Mouse (Mus musculus): Measurements from ENCODE around the gene Socs7. TPM values are rescaled to one million over a fixed set of nuclear protein-coding genes. Genes with fewer than 3 reads are reported as not detected.

The Socs7 gene
- polyA plus RNA-seq, 1 experiment from 2014 or later = 4.5 TPM

DNA sequence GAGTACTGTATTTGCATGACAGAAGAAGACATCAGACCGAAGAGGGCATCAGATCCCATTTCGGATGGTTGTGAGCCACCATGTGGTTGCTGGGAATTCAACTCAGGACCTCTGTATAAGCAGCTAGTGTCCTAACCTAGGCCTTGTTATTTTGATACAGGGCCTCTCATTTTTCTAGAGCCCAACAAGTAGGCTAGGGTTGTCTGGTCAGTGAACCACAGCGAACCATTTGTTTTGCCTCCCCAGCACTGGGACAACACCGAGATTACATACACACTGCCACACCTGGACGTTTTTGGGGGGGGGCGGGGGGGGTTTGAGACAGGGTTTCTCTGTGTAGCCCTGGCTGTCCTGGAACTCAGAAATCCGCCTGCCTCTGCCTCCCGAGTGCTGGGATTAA lies 71.8 kb downstream of the Socs7 start:
- Histone ChIP-seq H3K9me3 (ENCODE audit: control insufficient read depth, low read length) (no peaks in the 10 kb centered on the region), H3K27me3 (ENCODE audit: control insufficient read depth, insufficient read depth, low read length) (peaks cover 8% of the 10 kb centered on the region), H3K4me3 (ENCODE audit: low read depth, low read length) (no peak overlapping the region), H3K27ac (ENCODE audit: low read depth, low read length) (no peak overlapping the region), H3K9ac (ENCODE audit: low read length) (no peak overlapping the region), H3K36me3 (ENCODE audit: control insufficient read depth, insufficient read depth, low read length) (no peaks in the 10 kb centered on the region), H3K4me2 (ENCODE audit: low read depth, low read length, severe bottlenecking) (no peak overlapping the region), H3K4me1 (replicated peaks; ENCODE audit: control insufficient read depth, insufficient read depth, low read length) (peaks cover 10% of the 10 kb centered on the region)
- ATAC-seq (replicated peaks; ENCODE audit: low FRiP score) = no peak
- no peak for DNase-seq (ENCODE audit: low spot score)
- 79% methylated on average over 8 of the region's 8 CpGs for WGBS

GRCm38 (mm10) chr11:97434704-97435454 lies 72.5 kb downstream of the Socs7 start:
- Histone ChIP-seq H3K36me3 (ENCODE audit: control insufficient read depth, insufficient read depth, low read length) (no peaks in the 10 kb centered on the region), H3K4me1 (replicated peaks; ENCODE audit: control insufficient read depth, insufficient read depth, low read length) (peaks cover 10% of the 10 kb centered on the region), H3K27ac (ENCODE audit: low read depth, low read length) (peak overlapping the region; percentile 57; the same call in 1 of the 2 replicates), H3K9ac (ENCODE audit: low read length) (peak overlapping the region; percentile 16; the same call in 1 of the 2 replicates), H3K9me3 (ENCODE audit: control insufficient read depth, low read length) (no peaks in the 10 kb centered on the region), H3K27me3 (ENCODE audit: control insufficient read depth, insufficient read depth, low read length) (peaks cover 12% of the 10 kb centered on the region), H3K4me3 (ENCODE audit: low read depth, low read length) (peak overlapping the region; percentile 30), H3K4me2 (ENCODE audit: low read depth, low read length, severe bottlenecking) (peak overlapping the region; percentile 52)
- DNase-seq (ENCODE audit: low spot score) = peak; percentile 85
- ATAC-seq (replicated peaks; ENCODE audit: low FRiP score) = peak; percentile 73
- 3% methylated on average over 15 of the region's 15 CpGs for WGBS

DNA sequence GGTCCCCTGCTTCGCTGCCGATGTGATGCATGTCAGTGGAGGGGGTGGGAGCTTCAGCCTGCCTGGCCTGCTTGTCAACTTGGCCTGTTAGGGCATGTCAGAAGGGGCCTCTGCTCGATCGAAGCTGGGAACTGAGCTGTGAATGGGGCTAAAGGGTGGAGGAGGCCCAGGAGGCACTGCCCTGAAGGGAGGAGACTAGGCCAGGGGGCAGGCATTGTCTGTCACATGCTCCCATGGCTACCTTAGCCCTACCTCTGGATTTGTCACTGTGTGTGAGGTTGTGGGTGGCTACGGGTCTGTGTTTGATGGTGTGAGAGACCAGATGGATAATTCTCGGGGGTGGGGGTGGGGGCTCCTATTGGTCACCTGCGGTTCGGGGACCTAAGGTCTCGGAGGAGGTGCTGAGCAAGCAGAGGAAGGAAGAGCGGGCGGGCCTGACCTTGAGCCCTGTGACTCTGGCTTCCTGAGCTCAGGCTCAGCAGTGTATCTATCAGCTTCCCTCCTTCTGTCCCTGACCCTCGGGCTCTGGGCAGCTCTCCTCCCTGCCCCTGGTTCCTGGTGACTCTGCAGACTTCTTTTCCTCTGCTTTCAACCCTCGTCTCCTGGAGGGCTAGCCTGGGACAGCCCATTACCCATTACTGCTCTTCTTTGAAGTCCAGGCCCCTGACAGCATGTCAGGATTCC lies 73.6 kb downstream of the Socs7 start:
- no peak overlapping the region for H3K9ac ChIP-seq (ENCODE audit: low read length)
- H3K4me1 ChIP-seq (replicated peaks; ENCODE audit: control insufficient read depth, insufficient read depth, low read length) = peaks cover 15% of the 10 kb centered on the region

DNA sequence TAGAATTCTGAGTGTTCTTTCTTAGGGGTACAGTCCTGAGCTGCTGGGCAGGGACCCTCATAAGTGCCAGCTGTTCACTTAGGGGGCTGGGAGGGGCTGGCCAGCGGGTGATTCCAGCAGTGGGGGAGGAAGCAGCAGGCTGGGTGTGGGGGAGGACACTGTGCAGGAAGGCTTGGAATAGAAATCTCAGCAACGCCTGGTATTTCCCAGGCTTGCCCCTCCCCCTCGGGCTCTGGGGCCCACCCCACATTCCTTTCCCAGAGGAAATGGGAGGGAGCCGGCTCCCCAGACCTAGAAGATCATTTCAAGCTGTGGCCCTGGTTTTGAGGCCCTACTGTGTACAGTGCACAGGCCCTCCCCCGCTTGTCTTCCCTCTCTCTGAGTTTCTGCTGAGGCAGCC lies 75.4 kb downstream of the Socs7 start:
- ATAC-seq (replicated peaks; ENCODE audit: low FRiP score) (no peak), DNase-seq (ENCODE audit: low spot score) (peak; percentile 68)
- no peak overlapping the region for H3K27ac ChIP-seq (ENCODE audit: low read depth, low read length)
- H3K4me2 ChIP-seq (ENCODE audit: low read depth, low read length, severe bottlenecking) = no peak overlapping the region
- H3K9me3 ChIP-seq (ENCODE audit: control insufficient read depth, low read length) = no peaks in the 10 kb centered on the region
- H3K27me3 ChIP-seq (ENCODE audit: control insufficient read depth, insufficient read depth, low read length) = peaks cover 33% of the 10 kb centered on the region
- no peak overlapping the region for H3K4me3 ChIP-seq (ENCODE audit: low read depth, low read length)
- WGBS = 6% methylated on average over 5 of the region's 5 CpGs
- H3K4me1 ChIP-seq (replicated peaks; ENCODE audit: control insufficient read depth, insufficient read depth, low read length) = peaks cover 17% of the 10 kb centered on the region
- no peaks in the 10 kb centered on the region for H3K36me3 ChIP-seq (ENCODE audit: control insufficient read depth, insufficient read depth, low read length)
- no peak overlapping the region for H3K9ac ChIP-seq (ENCODE audit: low read length)

More for the DNA sequence above, 73.6 kb downstream of the Socs7 start:
- H3K36me3 ChIP-seq (ENCODE audit: control insufficient read depth, insufficient read depth, low read length) = no peaks in the 10 kb centered on the region
- H3K4me2 ChIP-seq (ENCODE audit: low read depth, low read length, severe bottlenecking) = no peak overlapping the region
- ATAC-seq (replicated peaks; ENCODE audit: low FRiP score) (0 out of 2 replicates have a peak, but pooled peaks have one; percentile 26), DNase-seq (ENCODE audit: low spot score) (no peak)
- H3K27me3 ChIP-seq (ENCODE audit: control insufficient read depth, insufficient read depth, low read length) = peaks cover 23% of the 10 kb centered on the region
- whole genome bisulfite sequencing = 66% methylated on average over 13 of the region's 13 CpGs
- peak overlapping the region; percentile 50 for H3K27ac ChIP-seq (ENCODE audit: low read depth, low read length)
- no peaks in the 10 kb centered on the region for H3K9me3 ChIP-seq (ENCODE audit: control insufficient read depth, low read length)
- H3K4me3 ChIP-seq (ENCODE audit: low read depth, low read length) = no peak overlapping the region

DNA sequence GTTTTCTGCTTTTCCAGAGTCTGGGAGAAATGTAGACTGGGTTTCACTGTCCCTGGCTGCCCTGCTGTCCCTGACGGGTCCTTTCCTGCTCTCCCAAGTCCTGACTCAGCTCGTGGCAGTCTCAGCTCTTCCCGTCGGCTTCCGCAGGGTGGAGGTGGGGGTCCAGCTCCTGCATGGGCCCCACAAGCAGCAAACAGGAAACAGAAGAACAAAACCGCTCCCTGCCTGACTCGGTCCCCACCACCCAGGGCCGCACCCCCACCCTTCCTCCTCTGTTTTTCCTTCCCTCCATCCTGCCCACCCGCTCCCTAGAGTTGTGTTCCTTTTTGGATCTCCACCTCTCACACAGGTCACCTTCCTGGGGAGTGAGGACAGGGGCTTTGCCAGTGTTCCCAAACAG lies 76.5 kb downstream of the Socs7 start:
- Histone ChIP-seq H3K4me2 (ENCODE audit: low read depth, low read length, severe bottlenecking) (no peak overlapping the region), H3K27me3 (ENCODE audit: control insufficient read depth, insufficient read depth, low read length) (peaks cover 33% of the 10 kb centered on the region), H3K9ac (ENCODE audit: low read length) (no peak overlapping the region), H3K9me3 (ENCODE audit: control insufficient read depth, low read length) (no peaks in the 10 kb centered on the region), H3K27ac (ENCODE audit: low read depth, low read length) (no peak overlapping the region), H3K36me3 (ENCODE audit: control insufficient read depth, insufficient read depth, low read length) (no peaks in the 10 kb centered on the region), H3K4me1 (replicated peaks; ENCODE audit: control insufficient read depth, insufficient read depth, low read length) (peaks cover 17% of the 10 kb centered on the region), H3K4me3 (ENCODE audit: low read depth, low read length) (no peak overlapping the region)
- ATAC-seq (replicated peaks; ENCODE audit: low FRiP score) (no peak), DNase-seq (ENCODE audit: low spot score) (peak; percentile 47)
- WGBS = 55% methylated on average over 9 of the region's 9 CpGs

DNA sequence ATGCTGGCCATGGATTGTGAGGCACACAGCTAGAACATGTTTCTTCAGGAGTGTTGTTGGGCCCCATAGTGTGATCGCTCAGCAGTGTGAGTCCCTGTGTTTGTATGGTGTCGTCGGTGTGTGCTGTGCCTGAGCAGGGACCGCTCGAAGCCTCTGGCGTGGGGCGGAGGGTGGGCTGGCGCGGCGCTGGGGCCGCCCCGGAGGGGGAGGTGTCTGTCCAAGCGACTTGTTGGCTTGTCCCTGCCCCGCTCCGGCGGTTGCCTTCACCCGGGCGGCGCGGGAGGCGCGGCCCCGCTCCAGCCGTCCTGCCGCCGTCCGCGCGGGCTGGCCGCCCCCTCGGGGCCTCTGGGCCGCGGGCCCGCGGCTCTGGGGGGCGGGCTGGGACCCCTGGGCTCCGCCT lies 77.6 kb downstream of the Socs7 start:
- 6% methylated on average over 32 of the region's 37 CpGs for WGBS
- H3K27me3 ChIP-seq (ENCODE audit: control insufficient read depth, insufficient read depth, low read length) = peaks cover 33% of the 10 kb centered on the region
- peak; percentile 63 for DNase-seq (ENCODE audit: low spot score)
- H3K4me1 ChIP-seq (replicated peaks; ENCODE audit: control insufficient read depth, insufficient read depth, low read length) = peaks cover 12% of the 10 kb centered on the region
- H3K9ac ChIP-seq (ENCODE audit: low read length) = peak overlapping the region; percentile 39
- no peak for ATAC-seq (replicated peaks; ENCODE audit: low FRiP score)
- H3K4me2 ChIP-seq (ENCODE audit: low read depth, low read length, severe bottlenecking) = peak overlapping the region; percentile 41
- H3K9me3 ChIP-seq (ENCODE audit: control insufficient read depth, low read length) = no peaks in the 10 kb centered on the region
- peak overlapping the region; percentile 36 for H3K4me3 ChIP-seq (ENCODE audit: low read depth, low read length)
- 0 out of 2 replicates have a peak overlapping the region, but pooled peaks have one; percentile 6 for H3K27ac ChIP-seq (ENCODE audit: low read depth, low read length)
- H3K36me3 ChIP-seq (ENCODE audit: control insufficient read depth, insufficient read depth, low read length) = no peaks in the 10 kb centered on the region

- whole genome bisulfite sequencing = 5% methylated on average over 34 of the region's 34 CpGs
- Histone ChIP-seq H3K27me3 (ENCODE audit: control insufficient read depth, insufficient read depth, low read length) (peaks cover 33% of the 10 kb centered on the region), H3K27ac (ENCODE audit: low read depth, low read length) (no peak overlapping the region)
Observed at GRCm38 (mm10) chr11:97440441-97440881, 78.1 kb downstream of the Socs7 start.

GRCm38 (mm10) chr11:97441036-97441657 lies 78.8 kb downstream of the Socs7 start:
- no peak for ATAC-seq (replicated peaks; ENCODE audit: low FRiP score)
- Histone ChIP-seq H3K9ac (ENCODE audit: low read length) (no peak overlapping the region), H3K36me3 (ENCODE audit: control insufficient read depth, insufficient read depth, low read length) (no peaks in the 10 kb centered on the region), H3K4me1 (replicated peaks; ENCODE audit: control insufficient read depth, insufficient read depth, low read length) (peaks cover 7% of the 10 kb centered on the region), H3K27me3 (ENCODE audit: control insufficient read depth, insufficient read depth, low read length) (peaks cover 33% of the 10 kb centered on the region), H3K4me3 (ENCODE audit: low read depth, low read length) (peak overlapping the region; percentile 36; the same call in 1 of the 2 replicates), H3K27ac (ENCODE audit: low read depth, low read length) (no peak overlapping the region), H3K9me3 (ENCODE audit: control insufficient read depth, low read length) (no peaks in the 10 kb centered on the region), H3K4me2 (ENCODE audit: low read depth, low read length, severe bottlenecking) (peak overlapping the region; percentile 15; the same call in 1 of the 2 replicates)
- DNase-seq (ENCODE audit: low spot score) = peak; percentile 48
- WGBS = 59% methylated on average over 15 of the region's 15 CpGs

More at GRCm38 (mm10) chr11:97440441-97440881, 78.1 kb downstream of the Socs7 start:
- Histone ChIP-seq H3K9ac (ENCODE audit: low read length) (peak overlapping the region; percentile 39), H3K4me2 (ENCODE audit: low read depth, low read length, severe bottlenecking) (peak overlapping the region; percentile 41), H3K9me3 (ENCODE audit: control insufficient read depth, low read length) (no peaks in the 10 kb centered on the region), H3K4me1 (replicated peaks; ENCODE audit: control insufficient read depth, insufficient read depth, low read length) (peaks cover 9% of the 10 kb centered on the region), H3K36me3 (ENCODE audit: control insufficient read depth, insufficient read depth, low read length) (no peaks in the 10 kb centered on the region), H3K4me3 (ENCODE audit: low read depth, low read length) (peak overlapping the region; percentile 36)
- DNase-seq (ENCODE audit: low spot score) = peak; percentile 62
- no peak for ATAC-seq (replicated peaks; ENCODE audit: low FRiP score)
